ENCODE assay signal across 9 mouse cellular contexts in the genomic region with DNA sequence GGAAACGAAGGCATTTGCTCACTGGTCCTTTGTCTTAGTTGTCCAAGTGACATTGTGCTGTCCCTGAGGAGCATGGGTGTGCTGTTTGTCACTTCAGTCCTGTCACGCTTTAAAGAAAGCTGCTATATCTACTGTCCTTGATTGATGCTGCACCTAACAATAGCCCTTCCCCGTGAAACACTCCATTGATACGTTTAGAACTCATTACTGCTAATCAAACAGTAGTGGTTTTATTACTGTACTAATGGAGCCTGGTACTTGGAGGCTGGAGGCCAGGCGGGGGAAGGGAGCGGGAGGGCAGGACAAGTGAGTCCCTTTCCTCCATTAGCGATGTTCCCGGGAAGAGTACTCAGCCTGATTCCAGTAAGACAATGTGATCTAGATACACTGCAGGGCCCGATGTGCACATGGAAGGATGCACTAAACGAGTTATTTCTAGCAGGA.
DNase-seq lines count a peak whose midpoint lies in the region; ATAC-seq lines count a peak whose summit lies in the region.
"Had no signal": no experiment of that assay in that cellular context is flagged by ENCODE, and none has a peak within 500 bp of the region (broad histone marks: within the 10 kb centered on the region; RNA-seq: fewer than 3 reads in every experiment).

No protein-coding gene starts in this region.

- peak; percentile 26 to 44 for DNase-seq in kidney, postnatal 4 days
- no peak for DNase-seq in kidney, adult 9 months
- no peak for DNase-seq in embryonic facial prominence, embryonic 10.5 days (ENCODE audit: low spot score)
- peak; percentile 34 for DNase-seq in retina, adult 2 months (ENCODE audit: low read depth, low spot score)
- DNase-seq in adrenal gland, postnatal 14 days = no peak
- DNase-seq in T-cell, adult 2 months (ENCODE audit: low spot score) = no peak
- no peak for DNase-seq in left cerebral cortex, adult 11 months (ENCODE audit: low spot score)
- DNase-seq: heart, postnatal 36 days had no signal

- no peak overlapping the region for H3K4me3 ChIP-seq in embryonic facial prominence, embryonic 10.5 days
- H3K4me3 ChIP-seq in hindbrain, embryonic 15.5 days = no peak overlapping the region

- no peaks in the 10 kb centered on the region for H3K36me3 ChIP-seq in embryonic facial prominence, embryonic 10.5 days (replicated peaks)
- no peaks in the 10 kb centered on the region for H3K36me3 ChIP-seq in hindbrain, embryonic 15.5 days

- H3K9me3 ChIP-seq in embryonic facial prominence, embryonic 10.5 days = no peaks in the 10 kb centered on the region
- H3K9me3 ChIP-seq in hindbrain, embryonic 15.5 days = no peaks in the 10 kb centered on the region

- peak; percentile 31; the same call in 1 of the 2 replicates for ATAC-seq in hindbrain, embryonic 15.5 days (ENCODE audit: low FRiP score, low read depth)

- H3K27me3 ChIP-seq in embryonic facial prominence, embryonic 10.5 days (replicated peaks; ENCODE audit: low read depth, poor library complexity, severe bottlenecking) = no peaks in the 10 kb centered on the region
- H3K27me3 ChIP-seq in hindbrain, embryonic 15.5 days = no peaks in the 10 kb centered on the region

- WGBS in embryonic facial prominence, embryonic 10.5 days = 46% methylated on average over 10 of the region's 10 CpGs
- WGBS in hindbrain, embryonic 15.5 days = 20% methylated on average over 10 of the region's 10 CpGs

- no peak overlapping the region for H3K9ac ChIP-seq in hindbrain, embryonic 15.5 days

- peaks cover 45% of the 10 kb centered on the region for H3K4me1 ChIP-seq in embryonic facial prominence, embryonic 10.5 days
- H3K4me1 ChIP-seq in hindbrain, embryonic 15.5 days (replicated peaks) = peaks cover 39% of the 10 kb centered on the region

- no peak overlapping the region for H3K4me2 ChIP-seq in hindbrain, embryonic 15.5 days

- peak overlapping the region; percentile 35; the same call in 1 of the 2 replicates for H3K27ac ChIP-seq in embryonic facial prominence, embryonic 10.5 days (replicated peaks)
- H3K27ac ChIP-seq in hindbrain, embryonic 15.5 days (replicated peaks) = peak overlapping the region; percentile 42

Comparison
In these comparisons a context has a peak if more than half of its experiments do, and no peak if none do; other contexts are left out.
1. DNase-seq: peak in kidney, postnatal 4 days (2 of 2) and retina, adult 2 months (single experiment); none in kidney, adult 9 months (single experiment), embryonic facial prominence, embryonic 10.5 days (single experiment), adrenal gland, postnatal 14 days (single experiment), T-cell, adult 2 months (single experiment) and left cerebral cortex, adult 11 months (single experiment).